Mouse (Mus musculus) cerebellum, adult 11-12 months (tissue): Measurements from ENCODE around the gene Pip4k2a.
"Not testable (repeated sequence)": the region's sequence is repeated elsewhere in the genome, so short reads cannot be mapped to it uniquely, and the experiment has no call there.

Source experiments
- DNase-seq: peaks from one replicate; pipeline ENCODE4 v3.0.0; 2022

Pip4k2a gene

DNA sequence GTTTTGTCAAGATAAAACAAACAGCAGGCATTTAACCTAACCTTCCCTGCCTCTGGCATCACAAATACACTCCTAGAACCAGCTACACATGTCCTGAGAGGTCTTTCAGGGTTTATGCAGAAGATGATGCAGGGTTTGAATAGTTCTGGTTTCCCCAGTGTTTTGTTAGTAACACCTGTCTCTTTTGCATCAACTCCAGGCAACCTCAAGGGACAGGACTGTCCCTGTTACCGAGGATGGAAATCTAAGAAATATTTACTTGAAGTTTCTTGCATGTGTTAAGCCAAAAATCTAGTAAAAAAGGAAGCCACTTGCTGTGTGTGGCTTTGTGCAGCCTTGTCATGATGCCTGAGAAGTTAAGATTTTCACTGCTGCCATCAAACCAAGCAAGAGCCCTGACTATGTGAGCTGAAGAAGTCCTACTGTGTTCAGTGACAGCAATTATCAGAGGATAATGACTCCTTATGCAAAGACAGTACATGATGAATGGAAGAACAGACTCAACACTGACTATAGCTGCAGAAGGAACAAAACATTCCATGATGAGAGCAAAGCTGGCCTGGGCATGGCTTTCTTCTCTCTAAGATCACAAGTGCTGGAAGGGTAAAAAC lies 76.3 kb downstream of the Pip4k2a start:
- DNase-seq: no peak

GRCm38 (mm10) chr2:18920461-18920877 lies 77.5 kb downstream of the Pip4k2a start:
- DNase-seq: no peak

GRCm38 (mm10) chr2:18919797-18920354 lies 78.0 kb downstream of the Pip4k2a start:
- DNase-seq: no peak

GRCm38 (mm10) chr2:18917838-18918237 lies 80.1 kb downstream of the Pip4k2a start:
- DNase-seq: no peak

- no peak for DNase-seq
Observed at GRCm38 (mm10) chr2:18917380-18917750, 80.6 kb downstream of the Pip4k2a start.

- no peak for DNase-seq
Observed at GRCm38 (mm10) chr2:18916615-18917379, 81.1 kb downstream of the Pip4k2a start.

DNA sequence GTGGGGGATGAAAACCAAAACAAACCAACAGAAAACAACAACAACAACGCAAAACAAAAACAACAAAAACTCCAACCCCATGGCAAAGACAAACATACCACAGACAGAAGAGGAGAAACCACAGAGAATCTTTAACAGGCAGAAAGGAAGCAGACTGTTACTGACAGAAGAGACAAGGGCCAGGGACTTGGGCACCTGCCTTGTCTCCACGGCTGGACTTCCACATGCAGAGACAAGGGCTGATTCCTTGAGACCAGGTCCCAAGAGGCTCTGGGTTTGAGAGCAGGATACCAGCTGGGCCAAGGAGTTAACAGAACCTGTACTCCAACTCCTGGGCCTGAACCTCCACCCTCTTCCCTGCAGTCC lies 81.9 kb downstream of the Pip4k2a start:
- no peak for DNase-seq

DNA sequence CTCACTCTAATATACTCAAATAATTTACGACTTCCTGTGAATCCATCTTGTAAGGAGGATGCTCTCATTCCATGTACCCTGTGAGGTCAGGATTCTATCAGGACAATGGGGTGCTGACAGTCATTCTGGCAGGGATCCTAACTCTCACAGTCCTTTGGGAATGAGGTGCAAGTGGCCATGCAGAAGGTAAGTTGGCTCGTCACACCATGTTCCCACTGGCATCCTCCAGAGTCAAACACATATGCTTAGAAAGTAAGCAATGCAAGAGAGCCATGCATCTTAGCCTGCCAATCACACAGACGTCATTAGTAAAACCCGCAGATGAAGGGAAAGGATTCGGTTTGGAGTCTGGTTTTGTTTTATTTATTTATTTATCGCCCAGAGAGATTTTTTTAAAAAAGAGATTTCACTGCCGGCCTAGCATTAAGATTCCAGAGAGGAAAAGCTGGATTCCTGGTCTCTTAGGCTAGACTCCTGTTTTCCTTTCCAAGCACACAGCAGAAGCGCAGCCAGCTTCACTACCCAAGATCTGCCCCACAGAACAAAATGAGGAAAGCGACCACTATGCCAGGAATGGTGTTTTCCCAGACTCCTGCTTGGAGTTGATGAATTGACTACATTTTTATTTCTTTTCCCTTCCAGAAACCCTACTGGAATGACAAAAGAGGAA lies 82.4 kb downstream of the Pip4k2a start:
- no peak for DNase-seq

- no peak for DNase-seq
Observed at GRCm38 (mm10) chr2:18914750-18915149, 83.2 kb downstream of the Pip4k2a start.

GRCm38 (mm10) chr2:18913642-18914041 lies 84.3 kb downstream of the Pip4k2a start:
- no peak for DNase-seq

DNA sequence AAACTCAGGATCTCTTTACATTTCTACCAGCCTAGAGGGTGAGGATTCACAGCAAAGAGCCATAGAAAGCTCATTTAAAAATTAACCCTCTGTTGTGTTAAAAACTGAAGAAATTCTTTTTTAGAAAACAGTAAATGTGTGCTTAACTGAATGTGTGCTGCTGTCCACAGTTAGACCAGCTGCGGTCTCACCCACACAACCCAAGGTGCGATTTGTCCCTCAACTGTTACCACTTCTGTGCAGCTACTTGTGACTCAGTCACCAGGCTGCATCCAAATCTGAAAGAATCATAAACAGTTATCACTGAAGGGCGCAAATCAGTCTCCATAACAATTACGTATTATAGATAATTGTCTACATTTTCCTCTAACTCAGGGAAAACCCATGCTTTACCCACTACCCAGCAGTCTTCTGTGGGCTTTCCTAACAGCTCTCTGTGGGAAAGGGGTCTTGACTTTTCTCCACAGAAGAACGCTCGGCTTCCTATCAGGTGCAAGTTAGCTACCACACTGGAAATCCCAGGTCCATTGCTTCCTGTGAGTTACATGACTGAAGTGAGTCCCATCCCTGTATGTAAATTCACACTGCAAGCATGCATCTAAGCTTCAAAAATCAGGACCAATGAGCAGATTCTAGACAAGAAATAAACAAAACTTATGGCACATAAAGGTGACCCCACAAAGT lies 86.5 kb downstream of the Pip4k2a start:
- no peak for DNase-seq

DNA sequence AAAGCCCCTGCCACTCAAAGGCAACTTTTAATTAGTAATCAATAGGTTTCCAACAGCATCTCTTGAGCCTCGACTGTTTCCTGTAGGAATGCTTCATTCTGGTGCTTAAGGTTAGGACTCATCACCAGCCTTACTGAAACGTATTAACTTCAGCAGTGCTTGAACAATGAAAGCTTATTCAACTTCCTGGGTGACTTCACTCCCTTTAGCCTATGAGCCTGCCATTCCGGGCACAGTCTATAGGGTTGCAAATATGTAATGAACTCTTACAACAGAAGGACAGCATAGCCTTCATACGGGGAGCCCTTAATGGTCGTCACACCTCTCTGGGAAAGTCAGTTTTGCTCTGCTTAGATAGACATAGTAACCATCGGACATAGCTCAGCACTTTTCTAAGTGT lies 87.7 kb downstream of the Pip4k2a start:
- DNase-seq: no peak

- DNase-seq: no peak
Observed at GRCm38 (mm10) chr2:18909713-18910112, 88.2 kb downstream of the Pip4k2a start.

DNA sequence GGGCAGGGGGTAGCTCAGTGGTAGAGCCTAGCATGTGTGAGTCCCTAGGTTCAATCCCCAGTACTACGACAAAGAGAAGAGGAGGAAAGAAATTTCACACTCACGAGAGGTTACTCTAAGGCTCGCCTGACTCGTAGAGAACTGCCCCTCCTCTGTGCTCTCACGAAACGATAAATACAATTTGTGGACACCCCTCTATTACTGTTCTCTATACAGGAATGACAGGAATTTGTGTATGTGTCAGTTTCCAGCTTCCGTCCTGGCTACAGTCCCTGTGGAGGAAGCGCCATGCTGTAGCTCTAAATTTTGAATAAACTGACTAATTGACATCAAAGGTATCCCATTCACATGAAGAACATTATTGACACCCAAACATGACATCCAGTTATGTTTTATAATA lies 90.7 kb downstream of the Pip4k2a start:
- no peak for DNase-seq

DNA sequence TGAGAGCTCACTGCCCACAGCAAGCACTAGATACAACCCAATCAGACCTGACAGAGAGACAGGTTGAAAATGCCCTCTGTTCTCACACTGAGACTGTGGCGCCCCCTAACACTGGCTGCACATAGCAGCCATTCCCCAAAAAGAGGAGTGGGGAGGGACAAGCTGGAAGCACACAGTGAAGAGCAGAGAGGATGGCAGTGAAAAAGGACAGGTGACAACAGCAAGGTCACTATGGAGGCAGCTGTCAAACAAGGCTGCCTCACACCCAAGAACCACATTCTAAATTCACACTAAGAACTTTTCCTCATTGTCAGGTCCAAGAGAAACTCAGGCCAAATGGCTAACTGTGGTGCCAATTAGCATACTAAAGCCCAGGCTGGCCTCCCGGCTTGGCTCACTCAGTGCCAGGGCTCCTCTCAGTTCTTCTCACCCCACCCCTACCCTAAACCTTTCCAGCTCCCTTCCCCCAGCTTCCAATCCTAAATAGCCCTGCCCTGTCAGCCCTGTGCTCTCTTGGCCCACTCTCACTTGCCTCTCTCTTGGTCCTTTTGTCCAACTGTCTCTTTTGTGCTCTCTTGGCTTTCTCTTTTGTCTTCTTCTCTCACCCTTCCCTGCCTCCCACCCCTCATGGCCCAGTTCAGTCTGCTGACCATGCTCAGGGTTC lies 91.4 kb downstream of the Pip4k2a start:
- peak; percentile 29 for DNase-seq

DNA sequence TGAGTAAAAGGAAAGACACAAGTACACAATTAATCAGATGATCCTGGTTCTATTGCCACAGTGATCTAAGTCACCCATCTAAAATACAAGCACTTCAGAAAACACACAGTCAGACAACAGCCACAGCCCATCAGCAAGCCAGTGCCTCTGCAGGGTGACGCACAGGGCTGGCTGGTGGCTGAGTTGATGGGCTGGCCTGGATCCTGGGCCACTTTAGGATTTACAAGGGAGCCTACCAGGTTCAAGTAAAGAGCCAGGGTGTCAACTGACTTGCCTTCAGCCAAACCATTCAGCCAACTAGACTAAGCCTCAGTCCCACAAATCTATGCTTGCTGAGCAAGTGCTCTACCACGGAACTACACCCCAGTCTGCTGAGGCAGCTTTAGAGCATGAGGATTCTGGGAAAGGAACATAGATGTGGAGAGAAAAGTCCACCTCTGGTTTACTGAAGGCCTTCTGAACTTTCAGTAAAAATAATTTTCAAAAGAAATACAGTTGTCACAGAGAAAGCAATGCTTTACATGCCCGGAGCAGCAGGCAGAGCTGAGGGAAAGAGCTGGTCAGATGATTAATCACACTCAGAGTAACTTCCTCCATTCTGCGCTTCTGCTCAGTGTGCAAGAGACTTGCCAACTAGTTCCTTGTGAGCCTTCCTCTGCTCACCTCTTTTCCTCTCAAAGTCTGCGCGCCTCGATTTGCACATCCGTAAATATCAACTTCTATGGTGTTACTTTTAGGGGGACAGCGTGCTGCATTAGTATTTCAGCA lies 94.4 kb downstream of the Pip4k2a start:
- DNase-seq: no peak

DNA sequence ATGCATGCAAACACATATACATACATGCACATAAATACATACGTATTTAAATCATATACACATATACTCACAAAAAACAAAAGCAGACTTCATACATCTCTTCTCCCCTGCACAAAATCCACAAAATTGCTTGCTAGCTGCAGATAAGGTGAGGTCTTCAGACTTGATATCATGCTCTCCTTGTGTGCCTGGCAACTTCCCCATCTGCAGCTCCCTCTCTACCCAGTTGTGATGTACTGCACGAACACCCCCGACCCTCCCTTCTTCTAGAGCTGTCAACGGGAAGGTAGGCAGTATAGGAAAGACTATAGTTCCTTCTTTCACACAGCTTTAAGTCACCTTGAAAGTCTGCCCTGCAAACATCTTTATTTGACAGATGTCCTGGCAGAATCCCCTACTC lies 96.8 kb downstream of the Pip4k2a start:
- DNase-seq: no peak

DNA sequence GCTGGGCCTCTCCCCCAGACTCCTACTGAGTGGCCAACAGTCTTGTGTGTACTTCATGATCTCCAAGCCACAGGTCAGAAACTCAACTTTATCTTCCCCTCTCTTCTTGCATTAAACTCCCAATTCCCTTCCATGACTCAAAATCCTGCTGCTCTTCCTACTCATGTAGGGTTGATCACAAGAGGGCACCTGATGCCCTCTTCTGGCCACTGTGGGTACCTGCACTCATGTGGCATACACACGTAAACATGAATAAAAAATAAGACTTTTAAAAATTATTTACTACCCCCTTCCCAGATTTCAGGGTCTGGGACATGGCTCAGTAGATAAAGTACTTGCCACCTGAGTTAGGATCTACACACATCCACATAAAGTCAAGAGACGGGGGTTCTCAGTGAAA lies 97.3 kb downstream of the Pip4k2a start:
- no peak for DNase-seq

DNA sequence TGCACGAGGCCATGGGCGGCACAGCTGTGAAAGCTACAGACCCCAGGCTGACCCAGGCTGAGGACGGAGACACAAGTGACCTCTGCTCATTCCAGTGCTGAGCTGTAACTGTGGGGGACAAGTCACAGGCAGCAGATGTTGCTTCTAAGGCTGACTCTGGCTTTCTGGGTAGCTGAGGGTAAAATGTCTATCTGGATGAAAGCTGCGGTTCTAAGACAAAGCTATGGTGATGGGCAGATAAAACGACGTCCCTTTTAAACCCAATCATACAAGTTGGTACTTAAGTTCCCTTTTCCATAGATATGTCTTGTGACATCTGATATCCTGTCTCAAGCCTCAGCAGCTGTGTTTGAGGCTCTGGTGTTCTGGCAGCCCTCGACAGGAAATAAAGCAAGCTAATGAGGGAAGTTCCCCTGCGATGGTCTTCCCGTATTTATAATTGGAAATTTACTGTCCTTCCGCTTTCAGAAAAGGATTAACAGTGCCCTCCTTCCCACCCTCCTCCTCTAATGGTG lies 100.1 kb downstream of the Pip4k2a start:
- DNase-seq: no peak

DNA sequence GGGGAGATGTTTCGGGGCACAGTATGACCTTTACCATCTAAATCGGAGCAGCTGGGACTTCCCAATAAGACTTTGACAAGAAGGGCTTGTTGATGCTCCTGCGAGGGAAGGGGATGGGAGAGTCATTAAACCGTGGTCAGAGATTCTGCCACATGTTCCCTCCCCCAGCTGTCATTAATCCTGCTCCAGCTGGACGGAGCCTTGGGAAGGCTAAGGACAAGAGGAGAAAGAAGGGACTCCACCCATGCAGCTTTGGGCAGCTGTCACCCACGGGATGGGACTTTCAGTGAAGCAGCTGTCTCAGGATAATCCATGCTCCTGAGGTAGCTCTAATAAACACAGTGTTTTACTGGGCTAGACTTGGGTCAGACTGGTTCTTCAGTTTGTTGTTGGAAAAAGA lies 101.9 kb downstream of the Pip4k2a start:
- no peak for DNase-seq

- DNase-seq: not testable (repeated sequence)
Observed at GRCm38 (mm10) chr2:18893336-18893735, 104.6 kb downstream of the Pip4k2a start.
